Mouse (Mus musculus): ENCODE results near the gene Lrrc15. TPM values are rescaled to one million over a fixed set of nuclear protein-coding genes. Genes with fewer than 3 reads are reported as not detected.

The Lrrc15 gene
- polyA plus RNA-seq, 1 experiment from 2014 or later, result 0.84 TPM

- H3K4me1 ChIP-seq (ENCODE audit: control insufficient read depth, insufficient read depth, low read length), result peaks cover 14% of the 10 kb centered on the region
- H3K36me3 ChIP-seq (ENCODE audit: control insufficient read depth, insufficient read depth, low read length), result no peaks in the 10 kb centered on the region
- H3K4me3 ChIP-seq (ENCODE audit: low read depth, low read length), result no peak overlapping the region
- no peak for ATAC-seq (replicated peaks; ENCODE audit: insufficient number of reproducible peaks, low FRiP score, low TSS enrichment)
- WGBS (ENCODE audit: insufficient replicate concordance), result 83% methylated on average over 4 of the region's 4 CpGs
- peaks cover 59% of the 10 kb centered on the region for H3K27me3 ChIP-seq (ENCODE audit: control insufficient read depth, insufficient read depth, low read length)
- no peak overlapping the region for H3K4me2 ChIP-seq
- H3K9me3 ChIP-seq (replicated peaks; ENCODE audit: control insufficient read depth, low read length), result no peaks in the 10 kb centered on the region
- no peak overlapping the region for H3K9ac ChIP-seq (ENCODE audit: low read depth, low read length)
- H3K27ac ChIP-seq (ENCODE audit: low read depth, low read length), result no peak overlapping the region
Observed at GRCm38 (mm10) chr16:30306102-30306501, 23.0 kb upstream of the Lrrc15 start.

- H3K4me2 ChIP-seq, result no peak overlapping the region
- H3K9me3 ChIP-seq (replicated peaks; ENCODE audit: control insufficient read depth, low read length), result no peaks in the 10 kb centered on the region
- peaks cover 48% of the 10 kb centered on the region for H3K27me3 ChIP-seq (ENCODE audit: control insufficient read depth, insufficient read depth, low read length)
- H3K36me3 ChIP-seq (ENCODE audit: control insufficient read depth, insufficient read depth, low read length), result no peaks in the 10 kb centered on the region
- peaks cover 10% of the 10 kb centered on the region for H3K4me1 ChIP-seq (ENCODE audit: control insufficient read depth, insufficient read depth, low read length)
- no peak for ATAC-seq (replicated peaks; ENCODE audit: insufficient number of reproducible peaks, low FRiP score, low TSS enrichment)
- no peak overlapping the region for H3K9ac ChIP-seq (ENCODE audit: low read depth, low read length)
- H3K27ac ChIP-seq (ENCODE audit: low read depth, low read length), result no peak overlapping the region
- WGBS (ENCODE audit: insufficient replicate concordance), result 54% methylated on average over 5 of the region's 5 CpGs
- H3K4me3 ChIP-seq (ENCODE audit: low read depth, low read length), result no peak overlapping the region
Observed at GRCm38 (mm10) chr16:30304236-30304635, 21.2 kb upstream of the Lrrc15 start.

GRCm38 (mm10) chr16:30303411-30303810 lies 20.4 kb upstream of the Lrrc15 start:
- Histone ChIP-seq H3K27me3 (ENCODE audit: control insufficient read depth, insufficient read depth, low read length) (peaks cover 39% of the 10 kb centered on the region), H3K4me1 (ENCODE audit: control insufficient read depth, insufficient read depth, low read length) (peaks cover 3% of the 10 kb centered on the region), H3K4me3 (ENCODE audit: low read depth, low read length) (no peak overlapping the region), H3K36me3 (ENCODE audit: control insufficient read depth, insufficient read depth, low read length) (no peaks in the 10 kb centered on the region), H3K27ac (ENCODE audit: low read depth, low read length) (no peak overlapping the region), H3K9ac (ENCODE audit: low read depth, low read length) (no peak overlapping the region), H3K9me3 (replicated peaks; ENCODE audit: control insufficient read depth, low read length) (no peaks in the 10 kb centered on the region), H3K4me2 (no peak overlapping the region)
- 80% methylated on average over 2 of the region's 2 CpGs for WGBS (ENCODE audit: insufficient replicate concordance)
- ATAC-seq (replicated peaks; ENCODE audit: insufficient number of reproducible peaks, low FRiP score, low TSS enrichment), result no peak

GRCm38 (mm10) chr16:30302686-30303085 lies 19.6 kb upstream of the Lrrc15 start:
- no peak overlapping the region for H3K4me3 ChIP-seq (ENCODE audit: low read depth, low read length)
- no peak for ATAC-seq (replicated peaks; ENCODE audit: insufficient number of reproducible peaks, low FRiP score, low TSS enrichment)
- no peaks in the 10 kb centered on the region for H3K36me3 ChIP-seq (ENCODE audit: control insufficient read depth, insufficient read depth, low read length)
- H3K4me2 ChIP-seq, result no peak overlapping the region
- peaks cover 32% of the 10 kb centered on the region for H3K27me3 ChIP-seq (ENCODE audit: control insufficient read depth, insufficient read depth, low read length)
- H3K9ac ChIP-seq (ENCODE audit: low read depth, low read length), result no peak overlapping the region
- 84% methylated on average over 6 of the region's 6 CpGs for WGBS (ENCODE audit: insufficient replicate concordance)
- no peaks in the 10 kb centered on the region for H3K9me3 ChIP-seq (replicated peaks; ENCODE audit: control insufficient read depth, low read length)
- no peaks in the 10 kb centered on the region for H3K4me1 ChIP-seq (ENCODE audit: control insufficient read depth, insufficient read depth, low read length)
- H3K27ac ChIP-seq (ENCODE audit: low read depth, low read length), result no peak overlapping the region

- 57% methylated on average over 10 of the region's 10 CpGs for WGBS (ENCODE audit: insufficient replicate concordance)
- no peak overlapping the region for H3K9ac ChIP-seq (ENCODE audit: low read depth, low read length)
Observed at GRCm38 (mm10) chr16:30299711-30300277, 16.7 kb upstream of the Lrrc15 start.

GRCm38 (mm10) chr16:30297450-30297849 lies 14.4 kb upstream of the Lrrc15 start:
- 81% methylated on average over 7 of the region's 7 CpGs for WGBS (ENCODE audit: insufficient replicate concordance)
- Histone ChIP-seq H3K4me2 (no peak overlapping the region), H3K9me3 (replicated peaks; ENCODE audit: control insufficient read depth, low read length) (no peaks in the 10 kb centered on the region), H3K4me1 (ENCODE audit: control insufficient read depth, insufficient read depth, low read length) (no peaks in the 10 kb centered on the region), H3K36me3 (ENCODE audit: control insufficient read depth, insufficient read depth, low read length) (no peaks in the 10 kb centered on the region), H3K9ac (ENCODE audit: low read depth, low read length) (no peak overlapping the region), H3K27ac (ENCODE audit: low read depth, low read length) (no peak overlapping the region), H3K4me3 (ENCODE audit: low read depth, low read length) (no peak overlapping the region), H3K27me3 (ENCODE audit: control insufficient read depth, insufficient read depth, low read length) (peaks cover 11% of the 10 kb centered on the region)
- ATAC-seq (replicated peaks; ENCODE audit: insufficient number of reproducible peaks, low FRiP score, low TSS enrichment), result no peak

More at GRCm38 (mm10) chr16:30299711-30300277, 16.7 kb upstream of the Lrrc15 start:
- Histone ChIP-seq H3K4me3 (ENCODE audit: low read depth, low read length) (no peak overlapping the region), H3K27me3 (ENCODE audit: control insufficient read depth, insufficient read depth, low read length) (peaks cover 21% of the 10 kb centered on the region), H3K9me3 (replicated peaks; ENCODE audit: control insufficient read depth, low read length) (no peaks in the 10 kb centered on the region), H3K36me3 (ENCODE audit: control insufficient read depth, insufficient read depth, low read length) (no peaks in the 10 kb centered on the region), H3K4me1 (ENCODE audit: control insufficient read depth, insufficient read depth, low read length) (no peaks in the 10 kb centered on the region), H3K27ac (ENCODE audit: low read depth, low read length) (no peak overlapping the region), H3K4me2 (no peak overlapping the region)
- ATAC-seq (replicated peaks; ENCODE audit: insufficient number of reproducible peaks, low FRiP score, low TSS enrichment), result no peak

- Histone ChIP-seq H3K36me3 (ENCODE audit: control insufficient read depth, insufficient read depth, low read length) (no peaks in the 10 kb centered on the region), H3K9ac (ENCODE audit: low read depth, low read length) (no peak overlapping the region), H3K4me2 (no peak overlapping the region), H3K27me3 (ENCODE audit: control insufficient read depth, insufficient read depth, low read length) (peaks cover 11% of the 10 kb centered on the region; the same call in 1 of the 2 replicates), H3K4me1 (ENCODE audit: control insufficient read depth, insufficient read depth, low read length) (no peaks in the 10 kb centered on the region), H3K4me3 (ENCODE audit: low read depth, low read length) (no peak overlapping the region), H3K27ac (ENCODE audit: low read depth, low read length) (no peak overlapping the region), H3K9me3 (replicated peaks; ENCODE audit: control insufficient read depth, low read length) (no peaks in the 10 kb centered on the region)
- no peak for ATAC-seq (replicated peaks; ENCODE audit: insufficient number of reproducible peaks, low FRiP score, low TSS enrichment)
- WGBS (ENCODE audit: insufficient replicate concordance), result 78% methylated on average over 11 of the region's 11 CpGs
Observed at GRCm38 (mm10) chr16:30296601-30297275, 13.7 kb upstream of the Lrrc15 start.

- Histone ChIP-seq H3K4me3 (ENCODE audit: low read depth, low read length) (no peak overlapping the region), H3K9ac (ENCODE audit: low read depth, low read length) (no peak overlapping the region), H3K9me3 (replicated peaks; ENCODE audit: control insufficient read depth, low read length) (no peaks in the 10 kb centered on the region), H3K36me3 (ENCODE audit: control insufficient read depth, insufficient read depth, low read length) (no peaks in the 10 kb centered on the region), H3K27ac (ENCODE audit: low read depth, low read length) (no peak overlapping the region), H3K27me3 (ENCODE audit: control insufficient read depth, insufficient read depth, low read length) (peaks cover 8% of the 10 kb centered on the region; the same call in 1 of the 2 replicates), H3K4me1 (ENCODE audit: control insufficient read depth, insufficient read depth, low read length) (no peaks in the 10 kb centered on the region), H3K4me2 (no peak overlapping the region)
- WGBS (ENCODE audit: insufficient replicate concordance), result 82% methylated on average over 7 of the region's 7 CpGs
- ATAC-seq (replicated peaks; ENCODE audit: insufficient number of reproducible peaks, low FRiP score, low TSS enrichment), result no peak
Observed at GRCm38 (mm10) chr16:30295106-30295505, 12.1 kb upstream of the Lrrc15 start.

- no peak overlapping the region for H3K9ac ChIP-seq (ENCODE audit: low read depth, low read length)
- no peak overlapping the region for H3K4me2 ChIP-seq
- peaks cover 5% of the 10 kb centered on the region for H3K27me3 ChIP-seq (ENCODE audit: control insufficient read depth, insufficient read depth, low read length)
- H3K4me1 ChIP-seq (ENCODE audit: control insufficient read depth, insufficient read depth, low read length), result no peaks in the 10 kb centered on the region
- 57% methylated on average over 6 of the region's 6 CpGs for WGBS (ENCODE audit: insufficient replicate concordance)
- no peak overlapping the region for H3K4me3 ChIP-seq (ENCODE audit: low read depth, low read length)
- H3K9me3 ChIP-seq (replicated peaks; ENCODE audit: control insufficient read depth, low read length), result no peaks in the 10 kb centered on the region
- H3K27ac ChIP-seq (ENCODE audit: low read depth, low read length), result no peak overlapping the region
- H3K36me3 ChIP-seq (ENCODE audit: control insufficient read depth, insufficient read depth, low read length), result no peaks in the 10 kb centered on the region
- no peak for ATAC-seq (replicated peaks; ENCODE audit: insufficient number of reproducible peaks, low FRiP score, low TSS enrichment)
Observed at GRCm38 (mm10) chr16:30290436-30290835, 7.4 kb upstream of the Lrrc15 start.

Measured in heart, embryonic 11.5 days (tissue).